Mouse (Mus musculus) E14TG2a.4 (cell line): ENCODE data around the gene Ifi207.

ENCODE experiments used
- CTCF ChIP-seq: conservative IDR thresholded peaks from 2 replicates; pipeline ENCODE4 v1.5.1; 2014; ENCODE audit warnings: low read length
- NANOG ChIP-seq: IDR thresholded peaks from 2 replicates; pipeline ENCODE4 v1.6.1; 2014; ENCODE audit warnings: borderline replicate concordance, low read length, mixed read lengths
- POU5F1 ChIP-seq: IDR thresholded peaks from 2 replicates; pipeline ENCODE4 v1.6.1; 2014; ENCODE audit warnings: low read length, borderline replicate concordance

DNA sequence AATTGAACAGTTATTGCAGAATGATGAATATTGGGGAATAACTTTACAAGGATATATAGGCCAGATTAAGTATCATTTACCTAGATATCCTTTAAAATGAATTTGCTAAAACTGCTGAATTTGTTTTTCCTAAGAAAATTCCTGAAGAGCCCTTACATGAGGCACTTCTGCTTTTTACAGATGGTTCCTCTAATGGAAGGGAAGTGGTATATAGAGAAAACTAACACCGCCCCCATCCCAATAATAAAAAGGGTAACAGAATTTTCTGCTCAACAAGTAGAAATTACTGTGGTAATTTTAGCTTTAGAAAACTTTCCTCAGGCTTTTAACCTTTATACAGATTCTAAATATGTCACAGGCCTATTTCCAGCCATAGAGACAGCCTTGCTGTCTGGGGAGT is 47.3 kb downstream of the Ifi207 start:
- TF ChIP-seq CTCF (no peak), POU5F1 (no peak), NANOG (no peak)
